Comparison of ENCODE assay signal across 8 mouse cellular contexts in the genomic region with DNA sequence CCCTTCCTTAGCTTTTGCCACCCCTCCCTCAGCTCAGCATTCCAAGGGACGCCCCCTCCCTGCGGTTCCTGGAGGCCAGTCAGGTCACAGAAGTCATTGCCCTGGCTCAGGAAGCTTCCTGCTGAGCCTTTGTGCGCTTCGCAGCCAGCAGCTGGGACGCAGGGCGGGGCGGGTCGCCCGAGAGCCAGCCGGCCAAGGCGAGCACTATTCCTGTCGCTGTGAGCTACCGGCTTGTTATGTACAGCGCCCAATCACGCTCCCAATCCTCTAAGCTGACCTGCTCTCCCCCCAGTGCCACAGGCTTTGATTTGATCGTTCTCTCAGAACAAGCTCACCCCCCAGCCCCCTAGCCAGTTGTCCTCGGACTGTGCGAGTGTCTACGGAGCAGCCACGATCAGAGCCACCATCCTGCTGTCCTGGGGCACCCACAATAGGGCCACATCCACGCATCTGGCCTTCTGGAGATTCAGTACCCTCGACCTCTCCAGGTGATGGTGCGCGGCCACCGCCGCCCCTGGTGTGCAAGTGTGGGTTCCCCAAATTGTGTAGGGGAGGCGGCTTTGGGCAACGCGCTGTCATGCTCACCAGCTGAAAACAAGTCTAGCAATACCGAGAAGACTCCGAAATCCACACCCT. TPM values are rescaled to one million over a fixed set of nuclear protein-coding genes. Genes with fewer than 3 reads are reported as not detected.
DNase-seq lines count a peak whose midpoint lies in the region.

No protein-coding gene starts in this region.

- peak overlapping the region; percentile 37 for H3K4me3 ChIP-seq in limb, embryonic 10.5 days

- no peaks in the 10 kb centered on the region for H3K9me3 ChIP-seq in limb, embryonic 10.5 days (replicated peaks)

- 12% methylated on average over 31 of the region's 31 CpGs for WGBS in limb, embryonic 10.5 days

- no peaks in the 10 kb centered on the region for H3K36me3 ChIP-seq in limb, embryonic 10.5 days

- H3K27me3 ChIP-seq in limb, embryonic 10.5 days (ENCODE audit: low read depth, poor library complexity, severe bottlenecking): peaks cover 63% of the 10 kb centered on the region

- DNase-seq in kidney, postnatal 10 days: peak; percentile 10
- DNase-seq in kidney, adult 8-10 months: no peak
- DNase-seq in embryo, embryonic 10 days (ENCODE audit: low spot score): peak; percentile 76
- DNase-seq in heart, adult 8-10 months (ENCODE audit: low spot score): peak; percentile 4
- DNase-seq in limb, embryonic 10.5 days (ENCODE audit: low spot score): peak; percentile 54
- peak; percentile 3 for DNase-seq in retina, adult 2 months (ENCODE audit: low read depth, low spot score)
- no peak for DNase-seq in layer of hippocampus, postnatal 25 days (ENCODE audit: extremely low spot score in 1 of 2, low spot score in 1 of 2)
- no peak for DNase-seq in urinary bladder, postnatal 14 days (ENCODE audit: low spot score)

- peaks cover 21% of the 10 kb centered on the region for H3K4me1 ChIP-seq in limb, embryonic 10.5 days

- H3K27ac ChIP-seq in limb, embryonic 10.5 days: peak overlapping the region; percentile 58

RNA-seq across cellular contexts. Expression of gene Klhl34, which starts 0.5 kb away (rescaled TPM):
- 10 to 100 TPM in 2 of 4 experiments, 1 to 10 TPM in 2; 6.8 to 10.7 (median 10.0) TPM for total RNA-seq in heart, adult 8-10 months (2022)
- 1.5 and 1.9 TPM in 2 replicates for polyA plus RNA-seq in limb, embryonic 10.5 days (2016; fragmentation: Nextera tagmentation; extraction: Ambion mirVana)
- not detected for total RNA-seq in layer of hippocampus, postnatal 25 days (2021)

Comparison
In these comparisons a context has a peak if more than half of its experiments do, and no peak if none do; other contexts are left out.
1. DNase-seq: peak in kidney, postnatal 10 days (single experiment), embryo, embryonic 10 days (single experiment), heart, adult 8-10 months (single experiment), limb, embryonic 10.5 days (single experiment) and retina, adult 2 months (single experiment); none in kidney, adult 8-10 months (0 of 2), layer of hippocampus, postnatal 25 days (0 of 2) and urinary bladder, postnatal 14 days (single experiment).
2. RNA of gene Klhl34, which starts 0.5 kb away (total RNA-seq): 6.8 to 10.7 TPM in heart, adult 8-10 months; not detected in layer of hippocampus, postnatal 25 days; every median in the first group is over 4 times any median in the second.